Mouse (Mus musculus) neural tube, embryonic 11.5 days (tissue): ENCODE measurements around the gene Olfr1124. TPM values are rescaled to one million over a fixed set of nuclear protein-coding genes. Genes with fewer than 3 reads are reported as not detected.

ENCODE experiments used
- ATAC-seq: fragments of 200-750 bp; cut with Nextera tagmentation; 2 replicates; pipeline ENCODE4 v1.8.0; 2017; ENCODE audit warnings: moderate number of reproducible peaks, mild to moderate bottlenecking, moderate TSS enrichment, moderate library complexity; ENCODE audit not compliant: insufficient read depth, low FRiP score, low TSS enrichment
- DNase-seq: peaks from one replicate; pipeline ENCODE4 v3.0.0-alpha.2; 2015; ENCODE audit warnings: low spot score
- H3K27ac ChIP-seq: fragments of 300-500 bp; sonication (generic); 2 replicates; pipeline ENCODE4 v1.5.1; 2014; ENCODE audit warnings: low read depth, mild to moderate bottlenecking, low read length
- H3K27me3 ChIP-seq: fragments of 300-500 bp; sonication (generic); 2 replicates; pipeline ENCODE4 v1.6.1; 2014; ENCODE audit warnings: mild to moderate bottlenecking, low read length, mixed read lengths; ENCODE audit not compliant: control insufficient read depth, insufficient read depth
- H3K36me3 ChIP-seq: fragments of 300-500 bp; sonication (generic); 2 replicates; pipeline ENCODE4 v1.6.1; 2014; ENCODE audit warnings: mild to moderate bottlenecking, low read length, moderate library complexity, mixed read lengths; ENCODE audit not compliant: control insufficient read depth, insufficient read depth
- H3K4me1 ChIP-seq: fragments of 300-500 bp; sonication (generic); 2 replicates; pipeline ENCODE4 v1.6.1; 2014; ENCODE audit warnings: low read length, mixed read lengths; ENCODE audit not compliant: control insufficient read depth, insufficient read depth
- H3K4me2 ChIP-seq: fragments of 300-500 bp; sonication (generic); 2 replicates; pipeline ENCODE4 v1.6.1; 2014; ENCODE audit warnings: low read depth, mild to moderate bottlenecking, moderate library complexity
- H3K4me3 ChIP-seq: fragments of 300-500 bp; sonication (generic); 2 replicates; pipeline ENCODE4 v1.5.1; 2014; ENCODE audit warnings: low read depth, low read length
- H3K9ac ChIP-seq: fragments of 300-500 bp; sonication (generic); 2 replicates; pipeline ENCODE4 v1.6.1; 2014; ENCODE audit warnings: mild to moderate bottlenecking, low read length
- H3K9me3 ChIP-seq: fragments of 300-500 bp; sonication (generic); 2 replicates; pipeline ENCODE4 v1.6.1; 2016; ENCODE audit warnings: low read length; ENCODE audit not compliant: control insufficient read depth
- WGBS: fragments of 180-500 bp; shearing (Covaris S2); extraction: QIAGEN DNeasy Blood & Tissue Kit; methylation state at CpG from one replicate; pipeline ENCODE4 v1.1.7; 2014; 5-methylcytosine and 5-hydroxymethylcytosine counted together
- polyA plus RNA-seq: library from polyadenylated mRNA; unstranded; fragments of >200 nt; fragmentation: Nextera tagmentation; extraction: Ambion mirVana; gene quantifications from 2 replicates; pipeline ENCODE4 v1.2.1, GENCODE M21; 2014

Gene Olfr1124
- polyA plus RNA-seq, 1 experiment from 2014 or later = not detected

DNA sequence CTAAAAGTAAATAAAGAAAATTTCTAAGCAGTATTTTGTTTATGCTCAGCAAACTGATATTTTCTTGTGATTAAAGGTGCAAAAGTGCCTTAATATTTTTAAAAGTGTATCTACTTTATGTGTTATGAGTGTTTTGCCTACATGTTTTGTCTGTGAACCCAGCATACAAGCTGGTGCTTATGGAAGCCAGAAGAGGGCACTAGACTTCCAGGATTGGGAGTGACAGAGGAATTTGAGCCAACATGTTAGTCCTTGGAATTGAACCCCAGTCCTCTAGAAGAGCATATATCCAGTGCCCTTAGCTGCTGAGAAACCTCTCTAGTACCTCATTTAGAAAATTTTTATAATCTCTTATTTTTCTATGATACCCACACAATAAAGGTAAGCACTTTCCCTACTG, 50.1 kb downstream of the Olfr1124 start:
- Histone ChIP-seq H3K27ac (no peak overlapping the region), H3K4me1 (no peaks in the 10 kb centered on the region), H3K4me2 (no peak overlapping the region), H3K9me3 (no peaks in the 10 kb centered on the region), H3K27me3 (no peaks in the 10 kb centered on the region), H3K36me3 (no peaks in the 10 kb centered on the region), H3K9ac (no peak overlapping the region), H3K4me3 (no peak overlapping the region)
- DNase-seq (no peak), ATAC-seq (no peak)

DNA sequence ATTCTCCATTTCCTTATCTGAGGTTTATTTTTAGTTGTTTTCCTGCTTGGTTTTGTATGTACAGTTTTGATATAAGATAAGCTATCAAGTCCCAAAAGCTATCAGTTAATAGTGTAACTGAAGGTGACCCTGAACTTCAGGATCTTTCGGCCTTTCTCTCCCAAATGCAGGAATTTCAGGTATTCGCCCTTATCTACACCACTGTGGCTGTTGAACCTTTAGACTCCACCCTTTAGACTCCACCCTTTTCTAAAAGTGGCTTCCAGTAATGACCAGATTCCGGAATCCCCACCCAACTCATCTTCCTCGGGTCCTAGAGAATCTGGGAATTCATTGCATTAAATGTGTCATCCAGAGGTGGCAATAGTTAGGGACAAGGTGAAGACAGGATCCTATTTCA, 51.1 kb downstream of the Olfr1124 start:
- Histone ChIP-seq H3K9ac (no peak overlapping the region), H3K4me1 (no peaks in the 10 kb centered on the region), H3K4me2 (no peak overlapping the region), H3K27me3 (no peaks in the 10 kb centered on the region), H3K27ac (no peak overlapping the region), H3K4me3 (no peak overlapping the region), H3K9me3 (no peaks in the 10 kb centered on the region), H3K36me3 (no peaks in the 10 kb centered on the region)
- ATAC-seq (no peak), DNase-seq (no peak)
- 85% methylated on average over 4 of the region's 4 CpGs for WGBS

DNA sequence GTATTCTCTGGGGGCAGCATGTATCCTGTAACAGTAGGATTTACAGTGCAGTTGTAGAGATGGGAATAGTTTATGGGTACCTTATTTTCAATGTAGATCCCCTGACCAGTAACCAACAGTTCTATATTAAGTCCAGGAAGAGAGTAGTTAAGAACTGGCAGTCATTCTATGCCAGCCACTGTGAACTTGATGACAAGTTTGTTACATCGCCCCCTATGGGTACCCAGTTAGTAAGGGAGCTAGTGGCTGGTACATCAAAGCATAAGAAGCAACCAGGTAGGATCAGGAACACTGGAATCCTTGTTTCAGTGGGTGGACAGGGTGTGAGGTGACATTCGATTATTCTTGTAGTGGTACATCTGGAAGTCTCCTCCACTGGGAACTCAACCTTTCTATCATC, 52.2 kb downstream of the Olfr1124 start:
- Histone ChIP-seq H3K27me3 (no peaks in the 10 kb centered on the region), H3K9me3 (no peaks in the 10 kb centered on the region), H3K36me3 (no peaks in the 10 kb centered on the region), H3K4me2 (no peak overlapping the region), H3K9ac (no peak overlapping the region), H3K27ac (no peak overlapping the region), H3K4me3 (no peak overlapping the region), H3K4me1 (no peaks in the 10 kb centered on the region)
- ATAC-seq (no peak), DNase-seq (no peak)
- WGBS = 71% methylated on average over 2 of the region's 2 CpGs

Other genes starting within 250 kb of the Olfr1124 start
- gene Olfr1112, start 242.5 kb upstream of the Olfr1124 start, polyA plus RNA-seq = not detected in 2 replicates
- not detected in 2 replicates for gene Olfr1113, start 221.3 kb upstream of the Olfr1124 start, polyA plus RNA-seq
- gene Olfr1115, start 182.3 kb upstream of the Olfr1124 start, polyA plus RNA-seq = not detected in 2 replicates
- not detected in 2 replicates for gene Olfr1116, start 162.7 kb upstream of the Olfr1124 start, polyA plus RNA-seq
- gene Olfr1118, start 122.7 kb upstream of the Olfr1124 start, polyA plus RNA-seq = not detected in 2 replicates
- gene Olfr1120, start 75.5 kb upstream of the Olfr1124 start, polyA plus RNA-seq = not detected in 2 replicates
- gene Olfr1121, start 60.4 kb upstream of the Olfr1124 start, polyA plus RNA-seq = not detected in 2 replicates
- gene Olfr1122, start 44.4 kb upstream of the Olfr1124 start, polyA plus RNA-seq = not detected in 2 replicates
- gene Olfr1123, start 13.6 kb upstream of the Olfr1124 start, polyA plus RNA-seq = not detected in 2 replicates
- gene Olfr1126, start 23.7 kb downstream of the Olfr1124 start, polyA plus RNA-seq = not detected in 2 replicates
- not detected in 2 replicates for gene Pramel7, start 66.8 kb downstream of the Olfr1124 start, polyA plus RNA-seq
- not detected in 2 replicates for gene Pramel6, start 76.3 kb downstream of the Olfr1124 start, polyA plus RNA-seq
- not detected in 2 replicates for gene Olfr153, start 101.5 kb downstream of the Olfr1124 start, polyA plus RNA-seq
- gene Olfr1128, start 115.3 kb downstream of the Olfr1124 start, polyA plus RNA-seq = not detected in 2 replicates
- gene Olfr1129, start 143.6 kb downstream of the Olfr1124 start, polyA plus RNA-seq = not detected in 2 replicates
- gene Olfr1130, start 175.9 kb downstream of the Olfr1124 start, polyA plus RNA-seq = not detected in 2 replicates
- not detected in 2 replicates for gene Olfr1131, start 196.8 kb downstream of the Olfr1124 start, polyA plus RNA-seq
- not detected in 2 replicates for gene Olfr1132, start 207.3 kb downstream of the Olfr1124 start, polyA plus RNA-seq
- gene Olfr1133, start 217.1 kb downstream of the Olfr1124 start, polyA plus RNA-seq = not detected in 2 replicates
- gene Olfr1134, start 228.2 kb downstream of the Olfr1124 start, polyA plus RNA-seq = not detected in 2 replicates
- not detected in 2 replicates for gene Olfr1135, start 243.4 kb downstream of the Olfr1124 start, polyA plus RNA-seq